Mouse (Mus musculus) cerebellum, adult 11-12 months (tissue): ENCODE results near the gene Vstm2l.

Experiments used
- DNase-seq: peaks from one replicate; pipeline ENCODE4 v3.0.0; 2022

Vstm2l gene

GRCm38 (mm10) chr2:157914105-157914764 lies at the start of gene Vstm2l:
Vstm2l (plus strand) TSS chr2:157914653.
- peak; percentile 41 for DNase-seq

DNA sequence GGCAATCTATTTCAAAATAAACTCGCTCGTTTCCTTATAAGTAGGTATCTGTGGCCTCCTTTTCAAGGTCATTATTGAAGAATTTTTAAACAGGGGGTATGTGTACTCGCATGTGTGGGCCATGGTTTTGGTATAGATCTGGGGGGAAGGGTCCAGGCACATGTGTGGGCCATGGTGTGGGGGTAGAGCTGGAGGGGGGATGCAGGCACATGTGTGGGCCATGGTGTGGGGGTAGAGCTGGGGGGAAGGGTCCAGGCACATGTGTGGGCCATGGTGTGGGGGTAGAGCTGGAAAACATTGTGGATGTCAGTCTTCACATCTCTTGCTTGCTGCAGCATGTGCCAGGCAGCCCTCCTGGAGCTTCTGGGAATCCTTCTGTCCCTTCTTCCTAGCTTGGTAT lies 47.3 kb upstream of the Vstm2l start:
- DNase-seq, result no peak

DNA sequence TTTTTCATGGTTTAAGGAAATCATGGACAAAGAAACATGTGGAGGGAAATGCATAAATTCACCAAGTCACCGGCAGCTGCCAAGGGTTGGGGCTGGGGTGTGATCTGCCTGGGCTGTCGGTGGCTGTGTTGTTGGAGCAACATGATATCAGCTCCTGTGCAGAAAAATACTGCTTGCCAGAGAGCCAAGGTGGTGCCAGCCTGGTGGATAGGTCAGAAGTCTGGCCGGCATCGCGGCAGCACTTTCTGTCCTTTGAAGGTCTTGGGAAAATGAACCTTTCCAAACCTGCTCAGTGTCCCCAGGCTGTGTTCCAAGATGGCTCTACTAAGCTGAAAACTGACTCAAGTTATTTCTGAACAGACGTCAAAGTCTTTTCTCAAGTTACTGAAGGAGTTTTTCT lies 44.2 kb upstream of the Vstm2l start:
- no peak for DNase-seq

GRCm38 (mm10) chr2:157873223-157873622 lies 41.2 kb upstream of the Vstm2l start:
- peak; percentile 41 for DNase-seq

DNA sequence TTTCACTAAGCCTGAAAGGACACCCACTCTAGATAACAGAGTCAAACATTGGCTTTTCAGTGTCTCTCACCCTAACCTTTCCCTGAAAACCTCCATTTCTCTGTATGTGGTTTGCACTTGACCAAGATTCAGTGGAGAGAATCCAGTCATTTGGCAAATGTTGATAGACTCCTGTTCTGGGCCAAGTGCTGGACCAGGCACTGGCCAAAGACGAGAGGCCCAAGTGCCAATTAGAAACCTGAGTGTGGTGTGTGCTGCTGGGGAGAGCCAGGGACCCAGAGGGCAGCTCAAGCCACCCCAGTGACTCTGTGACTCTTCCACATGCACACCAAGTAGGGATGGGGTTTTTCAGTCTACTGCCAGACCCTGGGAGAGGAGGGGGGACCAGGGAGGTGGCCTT lies 40.8 kb upstream of the Vstm2l start:
- no peak for DNase-seq

GRCm38 (mm10) chr2:157875111-157875510 lies 39.3 kb upstream of the Vstm2l start:
- no peak for DNase-seq

- no peak for DNase-seq
Observed at GRCm38 (mm10) chr2:157877394-157877793, 37.1 kb upstream of the Vstm2l start.

- DNase-seq, result no peak
Observed at GRCm38 (mm10) chr2:157877967-157878366, 36.5 kb upstream of the Vstm2l start.

- no peak for DNase-seq
Observed at GRCm38 (mm10) chr2:157881939-157882338, 32.5 kb upstream of the Vstm2l start.

GRCm38 (mm10) chr2:157887275-157888025 lies 27.0 kb upstream of the Vstm2l start:
- DNase-seq, result no peak

- no peak for DNase-seq
Observed at GRCm38 (mm10) chr2:157891166-157891565, 23.3 kb upstream of the Vstm2l start.

- DNase-seq, result no peak
Observed at GRCm38 (mm10) chr2:157897131-157897530, 17.3 kb upstream of the Vstm2l start.

- no peak for DNase-seq
Observed at GRCm38 (mm10) chr2:157913204-157913636, 1.2 kb upstream of the Vstm2l start.

- peak; percentile 38 for DNase-seq
Observed at GRCm38 (mm10) chr2:157913705-157914104, 748 bp upstream of the Vstm2l start.

DNA sequence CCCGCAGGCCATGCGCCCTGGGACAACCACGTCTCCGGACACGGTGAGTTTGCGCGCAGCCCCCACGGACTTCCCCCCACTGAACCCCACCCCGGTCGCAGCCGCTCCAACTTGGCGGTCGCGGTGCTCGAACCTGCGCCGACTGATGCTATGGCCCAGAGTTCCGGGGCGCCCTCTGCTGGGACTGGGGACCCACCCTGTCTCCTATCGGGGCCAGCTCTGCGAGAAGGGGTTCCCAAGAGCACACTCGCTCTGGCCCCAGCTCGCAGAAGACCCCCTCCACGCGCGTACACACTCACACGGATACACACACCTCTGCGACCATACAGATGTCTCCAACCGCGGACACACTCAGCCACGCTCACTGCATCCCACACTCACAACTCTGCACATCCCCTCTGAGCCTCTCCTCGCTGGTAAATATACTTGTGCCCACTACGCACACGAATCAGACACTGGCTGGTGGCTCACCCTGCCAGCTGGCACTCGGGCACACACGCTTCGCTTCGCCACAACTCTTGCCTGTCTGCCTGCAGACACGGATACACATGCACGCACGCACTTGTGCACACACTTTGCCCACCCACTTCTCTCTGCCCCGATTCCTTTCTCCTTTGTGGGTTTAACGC lies 550 bp downstream of the Vstm2l start:
- DNase-seq, result no peak

DNA sequence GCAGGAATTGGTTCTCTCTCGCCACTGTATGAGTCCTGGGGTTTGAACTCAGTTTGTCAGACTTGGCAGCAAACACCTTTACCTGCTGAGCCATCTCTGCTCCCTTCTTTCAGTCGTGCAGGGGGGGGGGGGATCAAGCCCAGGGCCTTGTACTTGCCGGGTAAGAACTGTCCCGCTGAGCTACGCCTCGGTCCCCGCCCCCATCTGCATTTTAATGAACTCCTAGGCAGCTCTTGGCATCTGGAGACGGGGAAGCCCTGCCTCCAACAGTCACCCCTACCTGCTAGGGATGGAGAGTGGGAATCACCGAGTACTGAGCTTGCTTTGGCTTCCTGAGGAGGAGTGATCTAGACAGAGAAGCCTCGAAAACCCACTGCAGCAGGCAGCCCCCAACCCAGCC lies 4.1 kb downstream of the Vstm2l start:
- no peak for DNase-seq

DNA sequence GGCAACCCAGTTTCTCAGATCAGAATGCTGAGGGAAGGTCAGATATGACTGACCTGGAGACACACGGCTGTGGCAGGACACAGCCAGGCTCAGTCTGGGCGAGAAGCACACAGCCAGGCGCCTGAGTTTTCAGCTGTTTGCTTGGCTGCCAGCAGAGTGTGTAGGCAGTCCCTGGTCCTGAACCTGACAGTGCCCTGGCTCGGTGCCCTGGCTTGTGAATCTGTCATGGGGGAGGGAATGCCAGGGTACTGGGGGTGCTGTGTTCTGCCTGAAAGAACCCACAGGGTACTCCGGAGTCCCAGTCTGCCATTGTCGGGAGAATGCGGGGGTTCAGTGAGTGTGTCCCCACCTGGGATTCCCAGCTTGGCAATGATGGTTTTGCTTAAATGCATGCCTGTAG lies 7.1 kb downstream of the Vstm2l start:
- DNase-seq, result no peak

GRCm38 (mm10) chr2:157923406-157923805 lies 9.0 kb downstream of the Vstm2l start:
- DNase-seq, result no peak

DNA sequence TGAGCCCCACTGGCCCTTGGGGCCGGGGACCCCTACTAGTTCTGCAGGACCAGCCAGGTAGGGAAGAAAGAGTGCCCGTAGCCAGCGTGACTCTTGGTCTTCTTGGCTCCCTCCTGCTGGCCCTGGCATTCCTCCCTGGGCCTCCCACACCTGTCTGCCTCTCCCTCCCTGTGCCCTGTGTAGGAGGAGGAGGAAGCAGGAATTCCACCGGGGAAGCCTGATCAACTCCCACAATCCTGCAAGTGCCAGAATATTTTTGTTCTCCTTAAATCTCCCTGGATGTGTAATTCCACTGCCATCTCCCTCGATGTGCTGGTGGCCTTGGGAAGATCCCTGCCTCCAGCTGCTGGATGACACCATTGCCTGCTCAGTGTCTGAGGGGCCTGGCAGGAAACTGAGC lies 10.1 kb downstream of the Vstm2l start:
- no peak for DNase-seq

DNA sequence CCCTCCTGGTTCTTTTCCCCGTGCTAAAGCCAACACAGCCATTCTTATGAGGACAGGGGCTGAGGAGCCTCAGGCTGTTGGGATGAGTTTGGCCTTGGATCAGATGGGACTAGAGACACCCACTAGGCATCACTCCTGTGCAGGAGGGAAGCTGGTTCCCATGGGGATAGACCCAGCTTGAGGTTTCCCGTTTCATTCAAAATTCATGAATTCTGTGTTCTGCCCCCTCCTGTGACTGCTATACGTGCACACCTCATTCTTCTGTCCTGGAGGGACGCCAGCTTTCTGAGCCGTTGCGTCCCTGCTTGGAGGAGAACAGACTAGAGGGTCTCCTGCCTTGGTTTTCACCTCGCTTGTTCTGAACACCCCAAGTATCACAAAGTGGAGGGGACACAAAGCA lies 12.0 kb downstream of the Vstm2l start:
- no peak for DNase-seq

DNA sequence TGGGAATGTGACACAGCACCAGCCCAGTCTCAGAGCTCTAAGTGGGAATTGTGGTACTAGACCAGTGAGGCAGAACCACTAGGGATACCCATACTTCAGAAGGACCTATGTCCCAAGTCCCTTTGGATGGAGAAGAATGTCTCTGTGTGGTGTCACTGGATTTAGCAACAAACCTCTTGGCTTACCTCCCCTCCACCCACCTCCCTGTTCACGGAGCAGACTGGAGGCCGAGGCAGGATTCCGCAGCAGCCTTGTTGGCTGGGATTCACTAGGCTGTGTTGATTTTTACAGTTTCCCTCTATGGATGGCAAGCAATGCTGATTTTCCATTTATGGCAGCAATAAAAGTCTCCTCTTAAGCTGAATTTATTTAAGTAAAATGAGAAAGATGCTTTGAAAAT lies 12.5 kb downstream of the Vstm2l start:
- DNase-seq, result no peak

- no peak for DNase-seq
Observed at GRCm38 (mm10) chr2:157927397-157927796, 12.9 kb downstream of the Vstm2l start.

DNA sequence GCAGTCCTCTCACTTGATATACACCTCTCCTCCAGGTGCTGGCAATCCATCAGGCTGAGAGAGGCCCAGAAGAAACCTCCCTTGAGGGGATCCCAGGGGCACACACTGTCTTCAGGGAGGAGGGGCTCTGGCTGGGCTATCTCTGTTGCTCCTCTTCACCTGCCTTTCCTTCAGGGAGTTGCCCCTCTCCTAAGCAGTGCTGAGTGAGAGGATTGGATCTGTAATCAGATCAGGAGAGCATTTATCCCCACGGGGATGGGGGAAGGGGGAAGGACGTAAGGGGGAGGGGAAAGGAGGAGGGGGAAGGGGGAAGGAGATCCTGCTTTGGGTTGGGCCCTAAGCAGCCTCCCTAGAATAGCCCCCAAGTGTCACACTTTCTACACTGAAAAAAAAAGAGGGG lies 13.4 kb downstream of the Vstm2l start:
- DNase-seq, result no peak

GRCm38 (mm10) chr2:157932655-157933054 lies 18.2 kb downstream of the Vstm2l start:
- no peak for DNase-seq
